14 mouse cellular contexts compared by ENCODE assay signal in genomic region chr8:89412046-89412445, GRCm38 (mm10).
A peak's percentile ranks its signal among the peaks of the same experiment; 100 is the strongest.
DNase-seq lines count a peak whose midpoint lies in the region.
"Had no signal": no experiment of that assay in that cellular context is flagged by ENCODE, and none has a peak within 500 bp of the region (broad histone marks: within the 10 kb centered on the region; RNA-seq: fewer than 3 reads in every experiment).

No protein-coding gene starts in this region.

- H3K4me1 ChIP-seq in heart, embryonic 10.5 days: peaks cover 3% of the 10 kb centered on the region; the same call in 1 of the 2 replicates

- 46% methylated on average over 7 of the region's 7 CpGs for WGBS in heart, embryonic 10.5 days

- no peaks in the 10 kb centered on the region for H3K36me3 ChIP-seq in heart, embryonic 10.5 days

- H3K4me3 ChIP-seq in heart, embryonic 10.5 days: no peak overlapping the region
- H3K4me3 ChIP-seq: layer of hippocampus, adult 2 months had no signal

- H3K9me3 ChIP-seq in heart, embryonic 10.5 days: no peaks in the 10 kb centered on the region

- peak; percentile 63 for DNase-seq in heart, embryonic 10.5 days (ENCODE audit: low spot score)
- DNase-seq in heart, postnatal 25 days (ENCODE audit: low spot score): no peak
- peak; percentile 21 for DNase-seq in kidney, adult 11 months
- DNase-seq in kidney, postnatal 10 days: peak; percentile 15
- DNase-seq in left cerebral cortex, postnatal 4 days: no peak
- no peak for DNase-seq in left cerebral cortex, postnatal 10 days (ENCODE audit: extremely low spot score in 1 of 2, low spot score in 2 of 2)
- no peak for DNase-seq in cerebellum, adult 9-11 months
- no peak for DNase-seq in heart, adult 8-10 months (ENCODE audit: low spot score)
- DNase-seq: cerebellum, postnatal 36 days; lung, embryonic 14.5 days; right cerebral cortex, postnatal 4 days; thymus, adult 18-20 months had no signal

- no peak overlapping the region for H3K27ac ChIP-seq in heart, embryonic 10.5 days
- H3K27ac ChIP-seq: layer of hippocampus, adult 2 months had no signal

- no peaks in the 10 kb centered on the region for H3K27me3 ChIP-seq in heart, embryonic 10.5 days (ENCODE audit: insufficient read depth, poor library complexity, severe bottlenecking)
- H3K27me3 ChIP-seq: CH12.LX had no signal

- intact Hi-C loops in heart, postnatal 25 days (cut with DNase I): no loop called here
- intact Hi-C loops in left cerebral cortex, postnatal 4 days (cut with DNase I): no loop called here
- intact Hi-C loops in left cerebral cortex, postnatal 10 days (cut with DNase I): no loop called here

Comparison
In these comparisons a context has a peak if more than half of its experiments do, and no peak if none do; other contexts are left out.
1. DNase-seq: peak in heart, embryonic 10.5 days (single experiment), kidney, adult 11 months (single experiment) and kidney, postnatal 10 days (single experiment); none in heart, postnatal 25 days (single experiment), left cerebral cortex, postnatal 4 days (single experiment), left cerebral cortex, postnatal 10 days (0 of 2), cerebellum, adult 9-11 months (single experiment) and heart, adult 8-10 months (single experiment).